Mouse (Mus musculus): ENCODE data around the gene Acot7.

DNA sequence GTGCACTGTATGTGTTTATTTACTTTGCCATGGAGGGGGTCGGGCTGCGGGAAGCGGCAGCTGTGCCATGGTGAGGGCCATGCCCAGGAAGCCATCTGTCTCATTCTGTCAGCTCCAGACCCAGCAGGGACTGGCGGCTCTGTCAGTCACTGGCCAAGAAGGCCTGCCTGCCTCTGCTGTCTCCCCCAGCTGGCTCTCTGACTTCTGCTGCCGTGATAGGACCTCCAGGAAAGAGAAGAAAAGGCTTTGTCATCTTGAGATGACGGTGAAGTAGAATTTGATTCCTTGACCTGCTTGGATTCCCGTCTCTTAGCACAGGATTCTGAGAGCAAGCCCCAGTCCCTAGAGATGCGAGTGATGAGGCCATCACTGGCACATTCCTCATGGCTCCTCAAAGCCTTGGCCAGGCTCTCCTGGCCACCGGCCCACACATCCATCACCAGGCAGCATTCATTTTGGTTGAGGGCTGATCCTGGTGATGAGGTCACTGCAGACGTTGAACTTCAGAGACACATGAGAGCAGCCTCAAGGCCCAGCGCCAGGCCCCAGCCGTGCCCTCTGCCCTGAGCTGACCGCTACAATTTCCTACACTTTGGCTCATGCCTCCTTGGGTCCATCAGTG is 89.9 kb downstream of the Acot7 start:
- TF ChIP-seq CTCF (IDR thresholded peaks at IDR 0.05; ENCODE audit: borderline replicate concordance, insufficient read depth, low read depth, low read length) = no peak
- TF ChIP-seq POLR2A (IDR thresholded peaks at IDR 0.05; ENCODE audit: borderline replicate concordance, insufficient read depth, low read length) = no peak
